Mouse (Mus musculus) lung, embryonic 14.5 days (tissue): ENCODE measurements around the gene Msl2. TPM values are rescaled to one million over a fixed set of nuclear protein-coding genes. Genes with fewer than 3 reads are reported as not detected.

ENCODE experiments used
- ATAC-seq: fragments of 200-750 bp; cut with Nextera tagmentation; 2 replicates; pipeline ENCODE4 v1.8.0; 2017; ENCODE audit warnings: mild to moderate bottlenecking, moderate TSS enrichment, moderate library complexity; ENCODE audit not compliant: insufficient read depth
- DNase-seq: peaks from one replicate; pipeline ENCODE4 v3.0.0-alpha.2; 2015
- H3K27ac ChIP-seq: fragments of 300-500 bp; sonication (generic); 2 replicates; pipeline ENCODE4 v1.5.1; 2014; ENCODE audit warnings: low read depth, mild to moderate bottlenecking, moderate library complexity
- H3K27me3 ChIP-seq: fragments of 300-500 bp; sonication (generic); 2 replicates; pipeline ENCODE4 v1.6.1; 2014; ENCODE audit warnings: low read length, control low read depth; ENCODE audit not compliant: insufficient read depth
- H3K36me3 ChIP-seq: fragments of 300-500 bp; sonication (generic); 2 replicates; pipeline ENCODE4 v1.6.1; 2014; ENCODE audit warnings: control low read depth; ENCODE audit not compliant: insufficient read depth
- H3K4me1 ChIP-seq: fragments of 300-500 bp; sonication (generic); 2 replicates; pipeline ENCODE4 v1.6.1; 2014; ENCODE audit warnings: antibody characterized with exemption, control low read depth; ENCODE audit not compliant: insufficient read depth
- H3K4me2 ChIP-seq: fragments of 300-500 bp; sonication (generic); 2 replicates; pipeline ENCODE4 v1.6.1; 2014; ENCODE audit warnings: mild to moderate bottlenecking
- H3K4me3 ChIP-seq: fragments of 300-500 bp; sonication (generic); 2 replicates; pipeline ENCODE4 v1.5.1; 2014; ENCODE audit warnings: low read depth, low read length
- H3K9ac ChIP-seq: fragments of 300-500 bp; sonication (generic); 2 replicates; pipeline ENCODE4 v1.6.1; 2014
- H3K9me3 ChIP-seq: fragments of 300-500 bp; sonication (generic); 2 replicates; pipeline ENCODE4 v1.6.1; 2016; ENCODE audit warnings: low read depth, low read length, control low read depth
- CTCF ChIP-seq: IDR thresholded peaks from 2 replicates; pipeline ENCODE4 v1.5.1; 2016; ENCODE audit warnings: antibody characterized with exemption, low read depth
- WGBS: fragments of 180-500 bp; shearing (Covaris S2); extraction: QIAGEN DNeasy Blood & Tissue Kit; methylation state at CpG from one replicate; pipeline ENCODE4 v1.1.7; 2014; 5-methylcytosine and 5-hydroxymethylcytosine counted together
- polyA plus RNA-seq: library from polyadenylated mRNA; unstranded; fragments of >200 nt; fragmentation: Nextera tagmentation; extraction: Ambion mirVana; gene quantifications from 2 replicates; pipeline ENCODE4 v1.2.1, GENCODE M21; 2014

The Msl2 gene
- polyA plus RNA-seq, 1 experiment from 2014 or later: 8.4 TPM

GRCm38 (mm10) chr9:101114182-101114884 lies 40.4 kb downstream of the Msl2 start:
- Histone ChIP-seq H3K4me1 (0 out of 2 replicates have a peak, but pooled peaks cover 2% of the 10 kb centered on the region), H3K9me3 (no peaks in the 10 kb centered on the region), H3K27me3 (no peaks in the 10 kb centered on the region), H3K27ac (no peak overlapping the region), H3K4me3 (no peak overlapping the region), H3K4me2 (no peak overlapping the region), H3K9ac (no peak overlapping the region), H3K36me3 (peaks cover 4% of the 10 kb centered on the region; the same call in 1 of the 2 replicates)
- no peak for ATAC-seq
- no peak for DNase-seq
- no peak for TF ChIP-seq CTCF
- 80% methylated on average over 8 of the region's 8 CpGs for WGBS

GRCm38 (mm10) chr9:101143635-101144034 lies 69.7 kb downstream of the Msl2 start:
- TF ChIP-seq CTCF: no peak
- no peaks in the 10 kb centered on the region for H3K9me3 ChIP-seq
- H3K9ac ChIP-seq: no peak overlapping the region
- DNase-seq: no peak
- H3K4me2 ChIP-seq: no peak overlapping the region
- whole genome bisulfite sequencing: 89% methylated on average over 4 of the region's 4 CpGs
- no peaks in the 10 kb centered on the region for H3K4me1 ChIP-seq
- no peak overlapping the region for H3K4me3 ChIP-seq
- peaks cover 16% of the 10 kb centered on the region for H3K36me3 ChIP-seq
- no peak overlapping the region for H3K27ac ChIP-seq
- no peaks in the 10 kb centered on the region for H3K27me3 ChIP-seq
- ATAC-seq: no peak

GRCm38 (mm10) chr9:101152872-101153271 lies 79.0 kb downstream of the Msl2 start:
- Histone ChIP-seq H3K4me2 (no peak overlapping the region), H3K9ac (no peak overlapping the region), H3K27ac (no peak overlapping the region), H3K36me3 (peaks cover 9% of the 10 kb centered on the region), H3K4me1 (no peaks in the 10 kb centered on the region), H3K4me3 (no peak overlapping the region), H3K9me3 (no peaks in the 10 kb centered on the region), H3K27me3 (no peaks in the 10 kb centered on the region)
- ATAC-seq: no peak
- 66% methylated on average over 5 of the region's 5 CpGs for WGBS
- no peak for TF ChIP-seq CTCF
- DNase-seq: peak; percentile 57

Other genes starting within 250 kb of the Msl2 start
- 22.3 and 22.4 TPM in 2 replicates for gene Pccb, start 39.2 kb upstream of the Msl2 start, polyA plus RNA-seq
- gene Ppp2r3a, start 177.7 kb downstream of the Msl2 start, polyA plus RNA-seq: 14.2 and 14.4 TPM in 2 replicates